Mouse (Mus musculus) left cerebral cortex, adult 11 months (tissue): ENCODE data around the gene Gramd2.

Experiments used
- DNase-seq: peaks from one replicate; pipeline ENCODE4 v3.0.0; 2022; ENCODE audit warnings: low spot score

Gramd2 gene

GRCm38 (mm10) chr9:59679678-59680533, at the start of gene Gramd2:
Gene Gramd2 (plus strand): TSS chr9:59680144.
- no peak for DNase-seq

- DNase-seq, result no peak
These were observed 41.6 kb upstream of the Gramd2 start for GRCm38 (mm10) chr9:59638372-59638771.

DNA sequence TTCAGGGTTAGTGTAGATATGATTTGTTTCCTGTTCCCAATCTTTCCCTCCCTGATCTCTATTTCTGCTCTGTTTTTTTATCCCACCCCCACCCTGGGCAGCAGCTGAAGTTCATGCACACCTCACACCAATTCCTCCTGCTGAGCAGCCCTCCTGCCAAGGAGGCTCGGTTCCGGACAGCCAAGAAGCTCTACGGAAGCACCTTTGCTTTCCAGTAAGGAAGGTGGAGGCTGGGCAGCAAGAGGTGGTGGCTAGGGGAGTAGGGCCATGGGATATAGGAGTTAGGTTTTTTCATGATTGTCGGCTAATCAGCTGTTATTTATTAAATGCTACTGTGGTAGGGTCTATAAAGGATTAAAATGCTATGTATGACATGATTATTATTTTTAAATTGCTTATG, 40.0 kb upstream of the Gramd2 start:
- DNase-seq, result no peak

DNA sequence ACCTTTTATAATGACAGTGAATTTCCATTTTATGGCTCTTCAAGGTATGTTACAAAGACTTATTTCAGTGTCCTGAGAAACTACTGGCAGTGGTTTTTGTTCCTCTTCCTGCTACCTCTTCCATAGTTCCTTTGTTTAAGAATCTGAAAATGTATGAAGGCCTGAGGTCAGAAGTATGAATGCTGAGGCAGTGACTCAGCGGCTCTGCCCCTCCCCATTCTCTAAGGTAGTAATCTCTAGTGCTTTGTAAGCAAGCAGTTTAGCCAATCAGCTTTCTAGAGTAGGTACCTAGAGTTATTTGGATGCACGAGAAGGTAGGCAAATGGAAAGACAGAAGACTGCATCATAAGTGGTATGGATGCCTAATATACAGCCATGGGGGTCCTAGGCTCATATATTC, 38.6 kb upstream of the Gramd2 start:
- DNase-seq, result no peak

GRCm38 (mm10) chr9:59649911-59650310, 30.0 kb upstream of the Gramd2 start:
- DNase-seq, result no peak

DNA sequence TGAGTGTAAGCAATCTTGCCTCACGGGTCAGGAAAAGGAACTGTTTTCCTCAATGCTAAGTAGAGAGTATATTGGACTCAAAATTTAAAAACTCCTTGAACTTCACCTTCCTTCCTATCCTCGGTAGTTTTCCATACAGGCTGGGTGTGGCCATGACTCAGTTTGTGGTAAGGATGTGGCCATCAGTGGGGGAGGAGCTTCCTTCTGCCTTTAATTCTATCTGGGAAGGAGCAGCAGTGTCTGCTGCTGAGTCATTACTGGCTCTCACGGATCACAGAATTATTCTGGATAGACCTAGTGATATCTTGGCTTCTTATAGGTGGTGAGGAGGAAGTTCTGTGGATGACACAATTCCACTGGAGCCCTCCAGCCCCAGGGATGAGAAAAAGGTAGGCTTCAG, 26.6 kb upstream of the Gramd2 start:
- no peak for DNase-seq

- no peak for DNase-seq
These were observed 25.4 kb upstream of the Gramd2 start for GRCm38 (mm10) chr9:59654450-59654983.

DNA sequence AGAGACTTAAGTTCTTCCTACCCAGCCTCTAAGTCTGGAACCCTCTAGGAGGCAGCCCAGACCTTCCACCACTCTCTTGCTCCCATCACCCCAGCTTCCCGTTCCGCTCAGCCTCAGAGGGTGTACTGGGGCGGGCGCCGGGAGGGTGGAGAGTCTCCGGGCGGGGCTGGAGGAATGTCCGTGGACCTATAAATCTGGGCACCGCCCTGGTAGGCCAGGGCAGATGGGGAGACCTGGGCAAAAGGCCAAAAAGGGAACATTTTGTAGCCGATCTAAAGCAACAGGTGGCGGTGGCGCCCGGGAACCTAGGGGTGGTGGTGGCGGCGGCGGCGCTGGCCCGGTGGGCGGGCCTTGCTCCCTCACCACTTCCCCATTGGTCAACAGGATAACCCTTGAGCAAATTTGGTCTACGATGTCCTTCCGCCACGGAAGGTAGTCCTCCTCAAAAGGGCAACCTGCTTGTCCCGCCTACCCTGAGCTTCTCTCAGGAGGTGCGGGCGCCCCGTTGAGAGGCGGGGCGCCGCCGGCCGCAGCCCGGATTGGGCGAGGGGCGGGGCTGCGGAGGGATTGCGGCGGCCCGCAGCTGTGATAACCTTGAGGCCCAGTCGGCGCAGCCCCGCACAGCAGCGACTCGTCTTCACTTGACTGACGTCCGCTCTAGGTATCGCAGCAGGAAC, 23.8 kb upstream of the Gramd2 start, which contains the start of gene Pkm:
TSS of gene Pkm (plus strand) at position 411 of the 677 bp plus-strand sequence.
- DNase-seq, result peak; percentile 95

- DNase-seq, result peak; percentile 78
These were observed 23.0 kb upstream of the Gramd2 start for GRCm38 (mm10) chr9:59656635-59657617.

DNA sequence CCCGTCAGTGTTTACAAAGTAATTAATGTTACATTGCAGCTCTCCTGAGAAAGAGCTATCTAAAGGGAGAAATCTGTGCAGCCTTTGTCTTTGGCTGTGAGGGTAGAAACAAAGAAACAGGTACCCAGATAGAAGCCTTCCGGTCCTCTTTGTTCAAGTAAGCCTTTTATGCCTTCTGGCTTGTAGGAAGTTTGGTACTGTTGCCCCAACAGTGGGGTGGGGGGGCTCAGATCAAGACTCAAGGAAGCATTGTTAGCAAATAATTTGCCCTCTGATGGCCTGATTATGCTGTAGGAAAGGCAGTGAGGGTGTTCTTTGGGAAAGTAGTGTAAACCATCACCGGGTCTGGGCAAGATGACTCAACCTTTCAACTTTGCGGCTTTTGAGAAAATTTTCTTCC, 21.8 kb upstream of the Gramd2 start:
- DNase-seq, result no peak

DNA sequence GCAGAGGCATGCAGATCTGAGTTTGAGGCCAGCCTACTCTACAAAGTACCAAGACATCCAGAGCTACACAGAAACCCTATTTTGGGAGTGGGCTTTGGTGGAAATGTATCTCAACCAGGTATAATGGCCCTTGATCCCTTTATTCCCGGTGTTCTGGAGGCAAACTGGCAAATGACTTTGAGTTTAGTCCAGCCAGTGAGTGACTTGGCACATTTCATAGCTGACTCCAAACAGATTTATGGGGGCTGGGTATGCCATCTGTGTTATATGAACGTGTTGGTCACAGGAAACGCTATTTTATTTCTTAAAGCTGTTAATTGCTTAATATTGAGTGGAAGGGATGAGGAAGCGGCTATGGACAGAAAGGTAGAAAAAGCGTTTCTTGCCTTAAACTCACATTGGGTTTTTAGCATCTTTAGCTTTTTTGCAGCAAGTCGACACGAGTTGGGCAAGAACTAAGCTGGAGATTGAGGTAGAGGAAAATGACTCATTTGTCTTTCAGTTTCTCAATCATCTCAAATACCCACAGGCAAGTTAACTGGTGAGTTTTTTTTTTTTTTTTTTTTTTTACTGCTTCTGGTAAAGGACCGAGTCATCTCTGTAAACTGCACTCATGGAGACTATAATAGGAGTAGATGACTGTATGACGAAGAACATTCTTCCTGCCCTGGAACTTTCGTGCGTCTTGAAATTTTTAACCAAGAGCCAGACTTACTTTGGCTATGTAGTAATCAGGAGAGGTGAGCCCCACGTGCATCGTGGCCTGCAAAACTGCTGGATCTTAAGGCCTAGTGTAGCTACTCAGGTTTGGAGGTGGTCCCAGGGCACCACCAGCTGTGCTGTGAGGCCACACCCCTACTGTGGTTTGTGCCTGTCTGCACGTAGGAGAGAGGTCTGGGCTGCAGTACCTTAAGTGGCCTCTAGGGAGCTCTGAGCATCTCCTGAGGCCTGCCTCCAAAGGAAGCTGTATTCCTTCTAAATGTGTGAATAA, 20.6 kb upstream of the Gramd2 start:
- DNase-seq, result peak; percentile 83

- no peak for DNase-seq
These were observed 19.5 kb upstream of the Gramd2 start for GRCm38 (mm10) chr9:59660421-59660820.

GRCm38 (mm10) chr9:59661298-59661975, 18.5 kb upstream of the Gramd2 start:
- DNase-seq, result no peak

- DNase-seq, result no peak
These were observed 16.7 kb upstream of the Gramd2 start for GRCm38 (mm10) chr9:59663226-59663625.

- DNase-seq, result no peak
These were observed 16.0 kb upstream of the Gramd2 start for GRCm38 (mm10) chr9:59663957-59664356.

- no peak for DNase-seq
These were observed 15.2 kb upstream of the Gramd2 start for GRCm38 (mm10) chr9:59664664-59665256.

DNA sequence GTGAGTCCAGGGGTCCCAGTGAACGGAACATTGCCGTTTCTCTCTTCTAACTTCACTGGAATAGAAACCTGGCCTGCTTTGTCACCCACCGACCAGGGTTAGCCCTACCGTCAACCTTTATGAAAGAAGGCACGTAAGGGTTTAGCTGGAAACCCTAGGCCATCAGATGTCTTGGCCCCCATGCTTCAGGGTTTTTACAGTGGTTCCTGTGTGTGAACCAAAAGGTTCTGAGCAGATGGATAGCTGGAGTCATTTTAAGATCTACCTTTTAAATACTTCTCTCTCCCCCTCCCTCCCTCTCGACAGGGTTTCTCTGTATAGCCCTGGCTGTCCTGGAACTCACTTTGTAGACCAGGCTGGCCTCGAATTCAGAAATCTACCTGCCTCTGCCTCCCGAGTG, 13.9 kb upstream of the Gramd2 start:
- no peak for DNase-seq

DNA sequence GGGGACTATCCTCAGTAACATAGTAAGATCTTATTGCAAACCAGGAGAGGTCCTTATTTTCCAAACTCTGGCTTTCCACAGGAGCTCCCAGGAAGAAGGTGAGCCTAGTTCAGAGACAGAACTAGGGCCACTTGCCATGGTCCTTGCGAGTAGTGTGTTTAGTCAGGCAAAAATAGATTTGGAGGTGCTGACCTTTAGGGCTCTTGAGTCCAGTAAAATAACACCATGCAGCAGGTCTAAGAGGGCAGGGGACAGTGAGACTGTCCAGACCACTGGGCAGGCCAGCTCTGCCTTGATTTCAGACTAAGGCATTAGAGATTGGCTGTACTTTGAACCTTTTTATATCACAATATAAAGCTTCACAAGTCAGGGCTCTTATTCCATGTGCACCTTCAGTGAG, 13.1 kb upstream of the Gramd2 start:
- no peak for DNase-seq

DNA sequence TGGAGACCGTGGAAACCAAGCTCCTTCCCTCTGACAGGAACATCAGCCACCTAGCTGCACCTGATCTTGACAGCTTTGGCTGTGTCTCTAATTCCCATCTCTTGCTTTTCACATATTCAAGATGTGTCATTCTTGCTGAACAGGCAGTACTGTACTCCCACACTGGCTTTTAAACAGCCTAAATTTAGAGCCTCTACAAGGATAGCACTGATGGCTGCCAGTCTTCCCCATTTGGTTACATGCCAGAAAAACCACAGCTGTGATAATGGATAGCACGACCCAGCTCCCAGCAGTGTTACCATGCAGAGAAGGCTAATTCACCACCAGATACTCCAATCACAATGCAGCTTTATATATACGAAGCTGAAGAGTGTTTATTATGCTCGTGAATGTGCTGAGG, 12.7 kb upstream of the Gramd2 start:
- no peak for DNase-seq

- DNase-seq, result no peak
These were observed 12.0 kb upstream of the Gramd2 start for GRCm38 (mm10) chr9:59667904-59668303.
